8 mouse cellular contexts compared by ENCODE assay signal in the genomic region with DNA sequence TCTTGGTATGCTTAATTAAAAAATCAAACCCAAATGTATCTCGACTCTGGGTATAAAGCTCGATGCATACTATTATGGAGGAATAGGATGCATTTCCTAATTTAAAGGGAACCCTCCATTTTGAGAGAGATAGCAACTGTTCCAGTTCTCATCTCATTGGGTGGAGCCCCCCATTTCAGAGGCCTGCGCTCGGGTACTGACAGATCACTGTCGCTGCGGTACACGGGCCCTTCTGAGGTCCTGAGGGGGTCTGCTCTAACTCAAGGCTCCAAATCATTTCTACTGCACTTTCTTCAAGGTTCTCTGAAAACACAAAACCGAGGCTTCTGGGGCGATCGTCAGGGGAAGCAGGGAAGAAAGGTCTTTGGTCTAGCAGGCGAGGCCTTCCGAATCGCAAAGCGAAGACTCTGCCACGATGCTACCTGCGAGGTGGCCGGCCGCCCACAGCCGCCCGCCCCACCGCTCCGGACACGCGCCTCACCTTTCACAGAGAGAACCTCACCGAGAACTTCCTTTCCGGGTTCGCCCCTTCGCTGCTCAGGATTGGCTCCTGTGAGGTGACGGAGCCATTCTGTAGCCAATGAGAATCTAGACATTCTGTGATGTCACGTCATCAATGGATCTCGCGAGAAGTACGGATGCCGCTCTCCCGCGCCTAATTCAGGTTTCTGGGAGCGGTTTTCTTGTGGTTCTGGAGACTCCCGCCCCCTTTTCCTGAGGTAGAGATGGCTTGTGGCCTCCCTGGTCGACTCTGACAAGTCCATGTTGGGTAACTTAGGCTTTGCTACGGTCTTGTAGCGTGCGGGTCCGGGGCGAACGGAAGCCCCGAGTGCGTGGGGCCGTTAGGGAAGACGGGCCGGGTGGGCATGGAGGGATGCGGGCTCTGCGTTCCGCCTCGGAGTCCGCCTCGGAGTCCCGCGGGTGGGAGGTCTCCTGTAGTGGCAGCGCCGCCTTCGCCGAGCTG. TPM values are rescaled to one million over a fixed set of nuclear protein-coding genes. Genes with fewer than 3 reads are reported as not detected.
A peak's percentile ranks its signal among the peaks of the same experiment; 100 is the strongest.
DNase-seq lines count a peak whose midpoint lies in the region; ATAC-seq and TF ChIP-seq lines count a peak whose summit lies in the region.

Gene Mre11a (plus strand): TSS at position 616 of the 964 bp plus-strand sequence.
Gene Ankrd49 (minus strand): TSS at position 818 of the 964 bp plus-strand sequence.

- under 1% methylated on average over 62 of the region's 62 CpGs for WGBS in heart, embryonic 11.5 days (ENCODE audit: insufficient replicate concordance)
- under 1% methylated on average over 62 of the region's 62 CpGs for WGBS in kidney, embryonic 16.5 days
- under 1% methylated on average over 62 of the region's 62 CpGs for WGBS in liver, adult 2 months

- peaks cover 39% of the 10 kb centered on the region for H3K4me1 ChIP-seq in erythroblast, embryonic 14.5 days (ENCODE audit: control insufficient read depth)
- peaks cover 8% of the 10 kb centered on the region; the same call in 1 of the 2 replicates for H3K4me1 ChIP-seq in heart, embryonic 11.5 days (ENCODE audit: control insufficient read depth, insufficient read depth, low read length)
- 0 out of 2 replicates have a peak, but pooled peaks cover 10% of the 10 kb centered on the region for H3K4me1 ChIP-seq in kidney, embryonic 16.5 days (ENCODE audit: insufficient read depth, low read length)
- H3K4me1 ChIP-seq in liver, adult 2 months (ENCODE audit: control insufficient read depth, insufficient read depth, low read length): peaks cover 2% of the 10 kb centered on the region; the same call in 1 of the 2 replicates

- peaks cover 23% of the 10 kb centered on the region for H3K79me3 ChIP-seq in C2C12 (ENCODE audit: low read depth)

- H3K4me3 ChIP-seq in C2C12 (ENCODE audit: insufficient read depth, poor library complexity, severe bottlenecking) (peak within 1 kb of the TSS; percentile 91), myocyte (peak within 1 kb of the TSS; percentile 94)
- H3K4me3 ChIP-seq in erythroblast, embryonic 14.5 days (replicated peaks): peak within 1 kb of the TSS; percentile 78
- H3K4me3 ChIP-seq in heart, embryonic 11.5 days (ENCODE audit: low read depth, low read length): peak within 1 kb of the TSS; percentile 81
- peak within 1 kb of the TSS; percentile 63 for H3K4me3 ChIP-seq in kidney, embryonic 16.5 days (ENCODE audit: low read length)
- H3K4me3 ChIP-seq in liver, adult 2 months (ENCODE audit: insufficient read depth, low read depth, low read length): peak within 1 kb of the TSS; percentile 87

- TF ChIP-seq CTCF in C2C12 (IDR thresholded peaks at IDR 0.05; ENCODE audit: control insufficient read depth, insufficient read depth, insufficient read length): no peak
- no peak for TF ChIP-seq CTCF in brain, embryonic 14.5 days (IDR thresholded peaks at IDR 0.05; ENCODE audit: borderline replicate concordance, extremely low read depth, insufficient read depth, insufficient read length)
- TF ChIP-seq CTCF in liver, adult 2 months (IDR thresholded peaks at IDR 0.05; ENCODE audit: low read depth, low read length): no peak

- H3K9me3 ChIP-seq in erythroblast, embryonic 14.5 days (ENCODE audit: control insufficient read depth, low read length): no peaks in the 10 kb centered on the region
- no peaks in the 10 kb centered on the region for H3K9me3 ChIP-seq in heart, embryonic 11.5 days (replicated peaks; ENCODE audit: control insufficient read depth, low read length)
- H3K9me3 ChIP-seq in kidney, embryonic 16.5 days (ENCODE audit: low read length): no peaks in the 10 kb centered on the region

- H3K27ac ChIP-seq in heart, embryonic 11.5 days (ENCODE audit: low read depth, low read length): peak within 1 kb of the TSS; percentile 84
- H3K27ac ChIP-seq in kidney, embryonic 16.5 days (ENCODE audit: low read length): peak within 1 kb of the TSS; percentile 93
- peak within 1 kb of the TSS; percentile 56 for H3K27ac ChIP-seq in liver, adult 2 months (replicated peaks; ENCODE audit: insufficient read depth, low read depth, low read length)

- H3ac ChIP-seq in C2C12 (ENCODE audit: control insufficient read depth, insufficient read length, low read depth) (peak within 1 kb of the TSS; percentile 92), myocyte (ENCODE audit: control insufficient read depth, insufficient read length) (peak within 1 kb of the TSS; percentile 52)

- DNase-seq in brain, embryonic 14.5 days (ENCODE audit: low read depth): peak; percentile 99
- DNase-seq in liver, adult 2 months (ENCODE audit: extremely low read depth, low read depth, low spot score): peak; percentile 91
- DNase-seq in splenic B cell, adult 2 months (ENCODE audit: low read depth, low spot score): peak; percentile 96

- H3K79me2 ChIP-seq in C2C12 (ENCODE audit: control insufficient read depth, insufficient read depth) (peaks cover 51% of the 10 kb centered on the region), myocyte (ENCODE audit: control insufficient read depth, insufficient read depth) (peaks cover 24% of the 10 kb centered on the region)
- H3K79me2 ChIP-seq in liver, adult 2 months (ENCODE audit: control insufficient read depth, insufficient read depth, low read length): no peaks in the 10 kb centered on the region; the same call in 1 of the 2 replicates

- peak; percentile 51; the same call in 1 of the 2 replicates for TF ChIP-seq POLR2A in brain, embryonic 14.5 days (IDR thresholded peaks at IDR 0.05; ENCODE audit: borderline replicate concordance, extremely low read depth, insufficient read depth, insufficient read length, poor library complexity, severe bottlenecking)
- 0 out of 2 replicates have a peak, but pooled peaks have one; percentile 39 for TF ChIP-seq POLR2A in liver, adult 2 months (IDR thresholded peaks at IDR 0.05; ENCODE audit: extremely low read depth, insufficient read depth, low read length)
- TF ChIP-seq POLR2A in myocyte (IDR thresholded peaks at IDR 0.05; ENCODE audit: insufficient read length, low read depth): peak; percentile 68

- H3K27me3 ChIP-seq in C2C12 (ENCODE audit: control insufficient read depth, insufficient read depth, insufficient read length) (no peaks in the 10 kb centered on the region), myocyte (ENCODE audit: control insufficient read depth, insufficient read depth, insufficient read length) (no peaks in the 10 kb centered on the region)
- no peaks in the 10 kb centered on the region for H3K27me3 ChIP-seq in erythroblast, embryonic 14.5 days (ENCODE audit: control insufficient read depth)
- H3K27me3 ChIP-seq in heart, embryonic 11.5 days (ENCODE audit: control insufficient read depth, insufficient read depth, low read length): no peaks in the 10 kb centered on the region
- H3K27me3 ChIP-seq in kidney, embryonic 16.5 days (ENCODE audit: insufficient read depth, low read length): no peaks in the 10 kb centered on the region
- no peaks in the 10 kb centered on the region for H3K27me3 ChIP-seq in liver, adult 2 months (ENCODE audit: control insufficient read depth, insufficient read depth, low read length)
- H3K27me3 ChIP-seq in splenic B cell, adult 2 months (ENCODE audit: control insufficient read depth, insufficient read depth, low read length, poor library complexity, severe bottlenecking): no peaks in the 10 kb centered on the region

- peaks cover 61% of the 10 kb centered on the region for H3K36me3 ChIP-seq in C2C12 (ENCODE audit: control insufficient read depth, insufficient read depth)
- peaks cover 67% of the 10 kb centered on the region for H3K36me3 ChIP-seq in erythroblast, embryonic 14.5 days (ENCODE audit: control insufficient read depth)
- H3K36me3 ChIP-seq in heart, embryonic 11.5 days (ENCODE audit: control insufficient read depth, insufficient read depth, low read length): peaks cover 11% of the 10 kb centered on the region; the same call in 1 of the 2 replicates
- H3K36me3 ChIP-seq in kidney, embryonic 16.5 days (ENCODE audit: insufficient read depth, low read length): peaks cover 25% of the 10 kb centered on the region
- peaks cover 16% of the 10 kb centered on the region for H3K36me3 ChIP-seq in liver, adult 2 months (ENCODE audit: control insufficient read depth, insufficient read depth, low read length)
- peaks cover 22% of the 10 kb centered on the region for H3K36me3 ChIP-seq in myocyte (ENCODE audit: control insufficient read depth, insufficient read depth)
- peaks cover 10% of the 10 kb centered on the region for H3K36me3 ChIP-seq in splenic B cell, adult 2 months (ENCODE audit: control insufficient read depth, insufficient read depth, low read length, poor library complexity, severe bottlenecking)

- ATAC-seq in heart, embryonic 11.5 days (replicated peaks; ENCODE audit: insufficient number of reproducible peaks, low FRiP score, low TSS enrichment): peak; percentile 98
- ATAC-seq in kidney, embryonic 16.5 days (ENCODE audit: low FRiP score, low TSS enrichment): peak; percentile 100

- peak within 1 kb of the TSS; percentile 92 for H3K4me2 ChIP-seq in heart, embryonic 11.5 days
- peak within 1 kb of the TSS; percentile 92 for H3K4me2 ChIP-seq in kidney, embryonic 16.5 days (replicated peaks; ENCODE audit: low read depth, low read length)
- H3K4me2 ChIP-seq in myocyte (ENCODE audit: low read depth): peak within 1 kb of the TSS; percentile 85

- H3K9ac ChIP-seq in heart, embryonic 11.5 days (ENCODE audit: low read depth, low read length): peak within 1 kb of the TSS; percentile 96
- peak within 1 kb of the TSS; percentile 77 for H3K9ac ChIP-seq in kidney, embryonic 16.5 days (replicated peaks; ENCODE audit: low read length)
- peak within 1 kb of the TSS; percentile 91 for H3K9ac ChIP-seq in liver, adult 2 months (ENCODE audit: low read depth, low read length)

TF ChIP-seq in C2C12, 6 proteins besides CTCF, POLR2A, EP300 and RAD21 (continues in another document):
- peak; percentile 87 for TF ChIP-seq MAX (IDR thresholded peaks at IDR 0.05)

RNA-seq across cellular contexts. Expression of gene Mre11a, which starts in this region (rescaled TPM):
- polyA plus RNA-seq in C2C12 (2012; fragmentation: generic; extraction: Trizol) (16.2 TPM), myocyte (2012; fragmentation: generic; extraction: Trizol) (7.8 TPM)
- 9.4 and 10.8 TPM in 2 replicates for polyA plus RNA-seq in brain, embryonic 14.5 days (2012; rRNA removed)
- 0.50 and 0.54 TPM in 2 replicates for polyA plus RNA-seq in erythroblast, embryonic 14.5 days (2012)
- 18.2 and 22.1 TPM in 2 replicates for polyA plus RNA-seq in heart, embryonic 11.5 days (2014; fragmentation: Nextera tagmentation; extraction: Ambion mirVana)
- 23.8 and 25.6 TPM in 2 replicates for polyA plus RNA-seq in kidney, embryonic 16.5 days (2015; fragmentation: Nextera tagmentation; extraction: Ambion mirVana)
- total RNA-seq in liver, adult 2 months (2014; rRNA removed): 4.0 and 5.7 TPM in 2 replicates
- polyA plus RNA-seq in liver, adult 2 months (2012; rRNA removed): 1.6 TPM in 2 replicates

RNA-seq across cellular contexts. Expression of gene Ankrd49, which starts in this region (rescaled TPM):
- 7.6 TPM for polyA plus RNA-seq in C2C12 (2012; fragmentation: generic; extraction: Trizol)
- polyA plus RNA-seq in brain, embryonic 14.5 days (2012; rRNA removed): 18.1 and 21.1 TPM in 2 replicates
- 0.57 and 1.1 TPM in 2 replicates for polyA plus RNA-seq in erythroblast, embryonic 14.5 days (2012)
- polyA plus RNA-seq in heart, embryonic 11.5 days (2014; fragmentation: Nextera tagmentation; extraction: Ambion mirVana): 28.9 and 34.0 TPM in 2 replicates
- 40.3 and 40.5 TPM in 2 replicates for polyA plus RNA-seq in kidney, embryonic 16.5 days (2015; fragmentation: Nextera tagmentation; extraction: Ambion mirVana)
- total RNA-seq in liver, adult 2 months (2014; rRNA removed): 9.0 and 9.4 TPM in 2 replicates
- polyA plus RNA-seq in liver, adult 2 months (2012; rRNA removed): 3.6 and 3.7 TPM in 2 replicates
- polyA plus RNA-seq in myocyte (2012; fragmentation: generic; extraction: Trizol): 6.0 TPM

Comparison
In these comparisons a context has a peak if more than half of its experiments do, and no peak if none do; other contexts are left out.
1. Peak in every context shown above with its lines: DNase-seq, ATAC-seq, H3K4me3 ChIP-seq and H3K27ac ChIP-seq.